Mouse (Mus musculus) heart, embryonic 13.5 days (tissue): ENCODE results near the gene Sp100. TPM values are rescaled to one million over a fixed set of nuclear protein-coding genes. Genes with fewer than 3 reads are reported as not detected.
"Not testable (repeated sequence)": the region's sequence is repeated elsewhere in the genome, so short reads cannot be mapped to it uniquely, and the experiment has no call there.

Experiments used
- ATAC-seq: fragments of 200-750 bp; cut with Nextera tagmentation; 2 replicates; pipeline ENCODE4 v1.8.0; 2017; ENCODE audit warnings: moderate TSS enrichment; ENCODE audit not compliant: insufficient number of reproducible peaks, low FRiP score, low TSS enrichment; ENCODE audit errors: extremely low read depth
- H3K27ac ChIP-seq: fragments of 300-500 bp; sonication (generic); replicated peaks from 2 replicates; pipeline ENCODE4 v1.5.1; 2015; ENCODE audit warnings: moderate library complexity, mild to moderate bottlenecking, inconsistent platforms
- H3K27me3 ChIP-seq: fragments of 300-500 bp; sonication (generic); replicated peaks from 2 replicates; pipeline ENCODE4 v1.6.1; 2015; ENCODE audit warnings: mild to moderate bottlenecking, inconsistent platforms
- H3K36me3 ChIP-seq: fragments of 300-500 bp; sonication (generic); 2 replicates; pipeline ENCODE4 v1.6.1; 2015; ENCODE audit warnings: mild to moderate bottlenecking, inconsistent platforms
- H3K4me1 ChIP-seq: fragments of 300-500 bp; sonication (generic); 2 replicates; pipeline ENCODE4 v1.6.1; 2015; ENCODE audit warnings: inconsistent platforms
- H3K4me2 ChIP-seq: fragments of 300-500 bp; sonication (generic); 2 replicates; pipeline ENCODE4 v1.6.1; 2015; ENCODE audit warnings: inconsistent platforms, mild to moderate bottlenecking, moderate library complexity
- H3K4me3 ChIP-seq: fragments of 300-500 bp; sonication (generic); 2 replicates; pipeline ENCODE4 v1.5.1; 2015; ENCODE audit warnings: moderate library complexity, mild to moderate bottlenecking, inconsistent platforms
- H3K9ac ChIP-seq: fragments of 300-500 bp; sonication (generic); 2 replicates; pipeline ENCODE4 v1.6.1; 2015; ENCODE audit warnings: inconsistent platforms, mild to moderate bottlenecking, moderate library complexity
- H3K9me3 ChIP-seq: fragments of 300-500 bp; sonication (generic); 2 replicates; pipeline ENCODE4 v1.6.1; 2016; ENCODE audit warnings: inconsistent platforms
- WGBS: fragments of 180-500 bp; shearing (Covaris S2); methylation state at CpG from one replicate; pipeline ENCODE4 v1.1.7; 2015; ENCODE audit warnings: mixed read lengths; 5-methylcytosine and 5-hydroxymethylcytosine counted together
- polyA plus RNA-seq: library from polyadenylated mRNA; unstranded; fragments of >200 nt; fragmentation: Nextera tagmentation; extraction: Ambion mirVana; gene quantifications from 2 replicates; pipeline ENCODE4 v1.2.1, GENCODE M21; 2015

The Sp100 gene
- polyA plus RNA-seq, 1 experiment from 2014 or later = 1.7 TPM

DNA sequence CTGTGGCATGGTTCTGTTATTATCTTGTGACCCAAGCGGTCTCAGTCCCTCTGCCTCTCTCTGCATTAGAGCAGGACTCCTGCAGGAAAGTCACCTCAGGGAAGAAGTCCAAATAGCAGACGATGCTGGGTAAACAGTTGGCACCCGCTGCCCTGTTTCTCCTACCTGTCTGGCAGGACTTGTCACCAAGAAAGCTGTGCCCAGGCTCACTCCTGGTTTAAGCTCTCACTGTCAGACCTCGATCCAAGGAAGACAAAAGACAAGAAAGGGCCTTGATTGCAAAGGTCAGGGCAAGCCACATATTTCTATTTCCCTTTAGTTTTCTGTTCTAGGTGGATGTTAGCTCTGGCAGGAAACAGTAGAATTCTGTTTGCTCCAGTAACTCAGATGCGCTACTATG lies 736 bp downstream of the Sp100 start:
- WGBS = 61% methylated on average over 4 of the region's 5 CpGs
- H3K4me3 ChIP-seq, ATAC-seq, H3K4me1 ChIP-seq, H3K36me3 ChIP-seq, H3K9me3 ChIP-seq, H3K27ac ChIP-seq, H3K27me3 ChIP-seq, H3K4me2 ChIP-seq, H3K9ac ChIP-seq: not testable (repeated sequence)

DNA sequence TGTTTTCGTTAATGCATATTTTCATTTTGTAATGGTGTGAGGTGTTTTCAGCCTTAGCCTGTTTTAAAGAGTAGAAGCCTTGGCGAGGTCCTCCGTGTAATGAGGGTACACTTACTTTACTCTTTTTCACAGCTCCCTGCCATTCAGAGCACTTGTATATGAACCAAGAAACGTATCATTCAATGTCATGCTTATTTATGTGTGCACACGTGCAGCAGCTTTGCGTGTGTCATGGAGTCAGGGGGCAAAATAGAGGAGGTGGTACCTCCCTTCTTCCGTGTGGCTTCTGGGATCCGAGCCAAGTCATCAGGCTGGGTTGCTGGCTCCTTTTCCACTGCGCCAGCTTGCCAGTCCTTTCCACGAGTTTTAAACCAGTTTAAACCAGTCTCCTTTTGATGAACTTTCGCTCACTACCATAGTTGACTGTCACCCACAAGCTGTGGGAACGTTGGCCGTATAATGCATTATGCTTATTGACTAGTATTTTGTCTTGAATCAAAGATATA lies 2.0 kb downstream of the Sp100 start:
- 77% methylated on average over 13 of the region's 13 CpGs for WGBS
- H3K9ac ChIP-seq, H3K4me2 ChIP-seq, H3K27ac ChIP-seq, H3K4me3 ChIP-seq, ATAC-seq, H3K9me3 ChIP-seq, H3K4me1 ChIP-seq, H3K27me3 ChIP-seq, H3K36me3 ChIP-seq: not testable (repeated sequence)

DNA sequence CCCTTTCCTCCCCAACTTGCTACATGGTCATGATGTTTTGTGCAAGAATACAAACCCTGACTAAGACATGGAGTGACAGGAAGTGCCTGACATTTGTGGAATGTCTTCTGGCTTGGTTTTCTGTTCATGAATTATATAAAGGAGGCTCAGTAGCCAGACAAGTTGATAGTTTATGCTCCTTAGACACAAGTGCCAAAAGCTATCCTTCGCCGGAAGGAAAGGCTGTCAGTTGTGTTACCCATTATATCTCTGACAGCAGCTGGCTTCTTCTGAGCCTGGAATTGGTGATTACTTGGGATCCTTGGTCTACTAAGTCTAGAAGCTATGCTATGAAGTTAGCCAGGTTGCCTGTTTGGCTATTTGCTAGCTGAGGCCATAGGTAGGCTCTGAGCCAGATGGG lies 7.4 kb downstream of the Sp100 start:
- H3K27ac ChIP-seq, H3K36me3 ChIP-seq, H3K27me3 ChIP-seq, H3K4me2 ChIP-seq, H3K9me3 ChIP-seq, ATAC-seq, H3K9ac ChIP-seq, H3K4me3 ChIP-seq, H3K4me1 ChIP-seq: not testable (repeated sequence)
- WGBS = 85% methylated on average over 2 of the region's 2 CpGs

DNA sequence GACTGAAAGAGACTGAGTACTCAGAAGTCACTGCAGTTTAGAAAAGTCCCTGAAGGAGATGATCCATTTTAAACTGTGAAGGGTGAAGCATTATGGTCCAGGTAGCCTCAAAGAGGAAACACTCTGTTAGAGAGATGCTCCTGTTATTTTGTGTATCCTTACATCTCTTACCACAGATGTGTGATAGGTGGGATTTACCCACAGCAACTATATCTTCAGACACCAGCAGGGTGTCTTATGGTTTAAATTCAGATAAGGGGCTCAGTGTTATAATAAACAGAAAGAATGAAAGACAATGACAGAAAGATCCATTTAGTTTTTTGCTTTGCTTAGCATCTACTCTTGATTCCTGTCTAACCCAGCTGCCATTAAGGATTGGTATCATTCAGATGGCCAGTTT lies 14.5 kb downstream of the Sp100 start:
- no peak overlapping the region for H3K4me3 ChIP-seq
- H3K4me1 ChIP-seq = no peaks in the 10 kb centered on the region
- no peaks in the 10 kb centered on the region for H3K27me3 ChIP-seq
- H3K4me2 ChIP-seq = no peak overlapping the region
- H3K9ac ChIP-seq = no peak overlapping the region
- H3K27ac ChIP-seq = no peak overlapping the region
- no peaks in the 10 kb centered on the region for H3K9me3 ChIP-seq
- no peak for ATAC-seq
- no peaks in the 10 kb centered on the region for H3K36me3 ChIP-seq

DNA sequence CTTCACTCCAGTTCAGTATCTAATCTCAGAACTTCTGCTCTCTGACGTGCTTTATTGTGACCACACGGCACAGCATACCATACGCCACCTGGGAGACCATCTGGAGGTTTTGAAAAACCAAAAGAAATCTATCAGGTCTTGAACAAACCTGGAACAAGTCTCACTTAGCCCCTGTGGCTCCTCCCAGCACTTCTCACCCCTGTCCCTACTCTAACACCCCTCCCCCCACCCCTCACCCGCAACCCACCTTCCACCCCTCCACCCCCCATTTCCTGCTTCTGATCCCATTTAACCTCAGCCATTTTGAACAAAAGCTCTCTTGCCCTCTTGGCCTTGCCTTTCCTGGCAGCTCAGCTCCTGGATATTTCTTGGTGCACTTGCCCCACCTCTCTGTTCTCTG lies 30.4 kb downstream of the Sp100 start:
- Histone ChIP-seq H3K27ac (no peak overlapping the region), H3K9me3 (no peaks in the 10 kb centered on the region), H3K36me3 (no peaks in the 10 kb centered on the region), H3K4me3 (no peak overlapping the region), H3K4me1 (no peaks in the 10 kb centered on the region), H3K4me2 (no peak overlapping the region), H3K27me3 (no peaks in the 10 kb centered on the region), H3K9ac (no peak overlapping the region)
- WGBS = 42% methylated on average over 4 of the region's 4 CpGs
- no peak for ATAC-seq

DNA sequence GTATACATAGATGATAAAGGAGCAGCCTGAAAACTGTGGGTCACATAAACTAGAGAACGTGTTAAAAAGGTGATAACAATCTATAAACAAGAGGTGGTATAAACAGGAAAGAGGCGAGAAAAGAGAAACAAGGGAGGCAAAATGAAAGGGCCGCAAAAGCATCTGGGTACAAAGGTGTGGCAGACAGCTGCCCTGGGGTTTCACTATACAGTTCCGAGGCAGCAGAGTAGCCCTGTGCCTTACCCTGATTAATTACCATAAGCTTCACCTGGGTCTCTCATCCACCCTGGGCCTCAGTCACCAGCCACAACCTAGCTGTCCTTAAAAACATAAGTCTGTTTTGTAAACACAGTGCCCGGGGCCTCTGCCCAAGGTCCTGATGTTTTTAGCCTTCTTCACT lies 36.9 kb downstream of the Sp100 start:
- no peaks in the 10 kb centered on the region for H3K27me3 ChIP-seq
- no peak overlapping the region for H3K27ac ChIP-seq
- no peak for ATAC-seq
- H3K4me2 ChIP-seq = no peak overlapping the region
- no peaks in the 10 kb centered on the region for H3K9me3 ChIP-seq
- WGBS = 63% methylated on average over 5 of the region's 5 CpGs
- H3K36me3 ChIP-seq = no peaks in the 10 kb centered on the region
- peaks cover 3% of the 10 kb centered on the region; the same call in 1 of the 2 replicates for H3K4me1 ChIP-seq
- H3K4me3 ChIP-seq = no peak overlapping the region
- no peak overlapping the region for H3K9ac ChIP-seq

DNA sequence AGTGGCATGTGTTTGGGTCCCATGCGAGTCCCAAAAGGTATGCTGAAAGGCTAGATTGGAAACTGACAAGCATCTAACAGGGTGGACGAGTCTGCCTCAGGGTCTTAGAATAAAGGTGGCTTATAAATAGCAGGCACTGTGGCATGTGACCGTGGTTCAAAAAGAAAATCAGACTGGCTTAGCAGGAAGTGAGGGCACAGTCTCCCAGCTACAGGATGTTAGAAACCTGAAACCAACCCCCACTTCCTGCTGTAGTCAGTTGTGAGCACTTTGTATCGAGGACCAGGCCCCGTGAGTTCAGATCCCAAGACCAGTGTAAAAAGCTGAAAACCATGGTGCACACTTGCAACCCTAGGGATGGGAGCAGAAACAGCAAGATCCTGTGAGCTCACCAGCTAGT lies 37.6 kb downstream of the Sp100 start:
- no peaks in the 10 kb centered on the region for H3K36me3 ChIP-seq
- H3K9ac ChIP-seq = no peak overlapping the region
- no peak overlapping the region for H3K27ac ChIP-seq
- no peak overlapping the region for H3K4me3 ChIP-seq
- H3K4me2 ChIP-seq = no peak overlapping the region
- WGBS = 42% methylated on average over 5 of the region's 5 CpGs
- peaks cover 3% of the 10 kb centered on the region; the same call in 1 of the 2 replicates for H3K4me1 ChIP-seq
- ATAC-seq = no peak
- H3K27me3 ChIP-seq = no peaks in the 10 kb centered on the region
- H3K9me3 ChIP-seq = no peaks in the 10 kb centered on the region

DNA sequence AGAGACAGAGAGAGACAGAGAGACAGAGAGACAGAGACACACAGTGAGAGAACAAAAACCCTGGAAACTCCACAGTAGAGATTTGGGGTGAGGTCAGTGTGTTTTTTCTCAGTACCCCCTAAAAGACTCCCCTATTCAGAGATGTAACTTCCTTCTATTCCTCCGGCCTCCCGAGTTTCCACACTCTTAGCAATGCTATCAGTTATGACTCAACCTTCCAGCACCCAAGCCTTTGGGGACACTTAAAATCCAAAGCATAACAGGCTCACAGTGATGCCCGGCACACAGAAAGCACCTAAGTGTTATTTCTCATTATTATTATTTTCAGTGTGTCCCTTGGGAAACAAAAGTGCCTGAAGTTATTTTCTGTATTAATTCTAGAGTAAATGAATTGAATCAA lies 40.8 kb downstream of the Sp100 start:
- Histone ChIP-seq H3K27me3 (no peaks in the 10 kb centered on the region), H3K4me2 (no peak overlapping the region), H3K9ac (no peak overlapping the region), H3K4me3 (no peak overlapping the region), H3K36me3 (no peaks in the 10 kb centered on the region), H3K9me3 (no peaks in the 10 kb centered on the region), H3K4me1 (peaks cover 10% of the 10 kb centered on the region), H3K27ac (no peak overlapping the region)
- ATAC-seq = no peak
- 57% methylated on average over 3 of the region's 3 CpGs for WGBS

DNA sequence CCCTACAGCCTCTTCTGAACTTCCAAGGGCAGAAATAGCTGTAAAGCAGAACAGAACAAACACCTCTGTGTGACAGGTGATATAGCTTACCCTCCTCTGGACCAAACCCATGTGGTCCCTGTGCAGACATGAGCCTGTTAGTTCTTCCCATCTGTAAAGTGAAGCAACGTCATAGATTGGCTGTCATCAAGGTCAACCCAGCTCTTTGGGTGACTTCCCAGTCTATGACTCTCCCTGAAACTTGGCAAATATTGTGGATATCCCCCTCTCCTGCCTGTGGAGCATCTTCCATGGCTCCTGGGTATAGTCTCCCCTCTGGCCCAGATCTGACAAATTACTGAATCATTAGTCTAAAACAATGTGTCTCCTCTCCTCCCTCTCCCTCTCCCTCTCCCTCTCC lies 42.5 kb downstream of the Sp100 start:
- 68% methylated on average over 1 of the region's 1 CpGs for WGBS
- Histone ChIP-seq H3K4me2 (no peak overlapping the region), H3K36me3 (no peaks in the 10 kb centered on the region), H3K9me3 (no peaks in the 10 kb centered on the region), H3K4me1 (peaks cover 10% of the 10 kb centered on the region), H3K27me3 (no peaks in the 10 kb centered on the region), H3K9ac (no peak overlapping the region), H3K27ac (no peak overlapping the region), H3K4me3 (no peak overlapping the region)
- no peak for ATAC-seq

DNA sequence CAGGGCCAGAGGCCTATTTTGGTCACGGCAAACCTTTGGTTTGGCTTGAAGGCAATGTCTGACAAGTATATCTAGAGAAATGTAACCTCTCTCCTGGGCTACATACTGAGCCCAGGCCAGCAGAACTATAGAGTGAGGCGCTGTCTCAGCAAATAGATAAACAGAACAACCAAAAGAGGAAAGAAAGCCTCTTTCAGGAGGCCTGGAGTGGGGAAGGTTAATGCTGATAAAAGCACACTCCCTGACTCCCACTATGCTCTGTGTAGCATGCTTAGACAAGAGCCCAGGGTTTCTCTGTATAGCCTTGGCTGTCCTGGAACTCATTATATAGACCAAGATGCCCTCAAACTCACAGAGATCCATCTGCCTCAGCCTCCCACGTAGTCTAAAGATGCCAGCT lies 43.5 kb downstream of the Sp100 start:
- Histone ChIP-seq H3K4me3 (no peak overlapping the region), H3K9me3 (no peaks in the 10 kb centered on the region), H3K36me3 (no peaks in the 10 kb centered on the region), H3K4me1 (peaks cover 7% of the 10 kb centered on the region), H3K27ac (peak overlapping the region; percentile 53), H3K4me2 (no peak overlapping the region), H3K9ac (no peak overlapping the region), H3K27me3 (no peaks in the 10 kb centered on the region)
- no peak for ATAC-seq
- WGBS = 38% methylated on average over 3 of the region's 3 CpGs

DNA sequence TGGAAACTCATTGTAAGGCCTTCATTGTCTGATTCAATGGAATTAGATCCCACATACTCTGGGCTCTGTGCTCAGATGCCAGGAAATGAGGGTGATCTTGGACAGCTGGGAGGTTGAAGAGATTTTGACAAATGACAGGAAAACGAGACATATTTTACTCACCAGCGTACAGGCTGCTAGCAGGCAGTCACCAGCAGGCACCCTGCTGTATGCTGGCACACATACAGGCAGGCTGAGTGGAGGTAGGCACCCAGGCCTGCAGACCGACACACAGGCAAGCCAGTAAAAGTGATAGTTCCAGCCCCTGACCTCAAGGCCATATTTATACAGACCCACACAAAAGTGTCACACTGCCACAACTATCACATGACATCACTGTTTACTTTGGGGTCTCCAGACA lies 45.9 kb downstream of the Sp100 start:
- Histone ChIP-seq H3K4me1 (peaks cover 7% of the 10 kb centered on the region), H3K9me3 (no peaks in the 10 kb centered on the region), H3K4me3 (no peak overlapping the region), H3K36me3 (no peaks in the 10 kb centered on the region), H3K27me3 (no peaks in the 10 kb centered on the region), H3K27ac (no peak overlapping the region), H3K9ac (no peak overlapping the region), H3K4me2 (no peak overlapping the region)
- 74% methylated on average over 3 of the region's 3 CpGs for whole genome bisulfite sequencing
- no peak for ATAC-seq

DNA sequence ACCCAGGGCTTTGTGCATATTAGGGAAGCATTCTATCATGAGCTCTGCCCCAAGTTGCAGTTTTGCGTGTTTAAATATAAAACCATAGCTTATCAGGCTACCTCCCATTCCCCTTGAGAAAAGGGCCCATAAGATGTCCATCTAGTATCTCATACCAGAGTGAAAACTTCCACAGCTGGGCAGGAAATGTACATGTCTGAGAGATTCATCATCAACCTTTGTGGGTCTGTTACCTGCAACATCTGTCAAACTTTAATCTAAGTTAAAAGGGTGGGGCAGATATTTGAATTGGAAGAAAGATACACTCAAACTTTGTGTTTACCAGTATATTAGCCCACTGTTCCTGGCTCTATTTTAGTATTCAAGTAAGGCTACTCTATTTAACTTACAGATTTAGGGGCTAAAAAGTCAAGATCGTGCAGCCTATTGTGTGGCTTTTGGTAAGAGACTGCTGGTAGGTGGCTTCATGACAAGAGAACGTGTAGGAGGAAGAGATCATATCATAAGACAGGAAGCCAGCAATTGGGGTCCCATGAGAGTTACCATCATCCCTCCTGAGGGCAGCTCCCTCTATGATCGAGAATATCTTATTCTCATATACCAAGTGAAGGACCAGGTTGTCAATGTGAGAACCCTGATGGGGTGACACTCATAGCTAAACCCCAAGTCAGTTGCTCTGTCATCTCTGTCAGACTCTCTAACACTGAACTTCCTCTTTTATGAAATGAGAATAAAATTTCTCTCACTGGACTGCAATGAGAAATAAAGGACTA lies 48.1 kb downstream of the Sp100 start:
- 64% methylated on average over 4 of the region's 4 CpGs for WGBS
- H3K9ac ChIP-seq = no peak overlapping the region
- no peaks in the 10 kb centered on the region for H3K9me3 ChIP-seq
- H3K27ac ChIP-seq = no peak overlapping the region
- H3K4me3 ChIP-seq = no peak overlapping the region
- peaks cover 6% of the 10 kb centered on the region for H3K4me1 ChIP-seq
- no peaks in the 10 kb centered on the region for H3K27me3 ChIP-seq
- ATAC-seq = no peak
- H3K36me3 ChIP-seq = no peaks in the 10 kb centered on the region
- no peak overlapping the region for H3K4me2 ChIP-seq
